Mouse (Mus musculus) heart, postnatal 25 days (tissue): ENCODE measurements around the gene Gm8693. TPM values are rescaled to one million over a fixed set of nuclear protein-coding genes. Genes with fewer than 3 reads are reported as not detected.
"Not testable (repeated sequence)": the region's sequence is repeated elsewhere in the genome, so short reads cannot be mapped to it uniquely, and the experiment has no call there.

ENCODE experiments used
- DNase-seq: peaks from one replicate; pipeline ENCODE4 v3.0.0; 2022; ENCODE audit warnings: low spot score
- intact Hi-C: fragments of 180-260 bp; cut with DNase I; formaldehyde crosslinking; loops from one replicate; pipeline ENCODE4 v1.15.1; 2025
- total RNA-seq, 2 experiments: library from RNA; stranded (reverse); gene quantifications; 2 replicates each; pipeline ENCODE4 v1.2.3; 2021

The Gm8693 gene
- total RNA-seq, result not detected

DNA sequence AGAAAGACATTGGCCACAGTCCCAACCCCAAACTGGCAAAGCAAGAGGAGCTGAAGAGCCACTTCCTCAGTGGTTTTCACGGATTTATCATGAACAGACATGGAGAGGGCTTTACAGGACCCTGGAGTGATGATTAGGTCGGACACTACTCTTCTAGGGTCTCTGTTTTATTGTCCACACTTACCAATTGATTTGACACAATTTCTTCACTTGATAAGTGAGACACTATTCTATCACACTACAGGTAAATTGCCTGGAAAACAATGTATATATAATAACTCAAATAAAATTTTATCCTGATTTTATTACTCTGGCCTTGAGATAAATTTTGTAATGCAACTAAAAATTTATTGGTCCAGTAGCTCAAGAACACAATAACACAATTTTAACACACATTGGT lies at the start of gene Gm8693:
Gene Gm8693 (minus strand): TSS at position 101 of the 400 bp plus-strand sequence.
- intact Hi-C loops, DNase-seq: not testable (repeated sequence)

DNA sequence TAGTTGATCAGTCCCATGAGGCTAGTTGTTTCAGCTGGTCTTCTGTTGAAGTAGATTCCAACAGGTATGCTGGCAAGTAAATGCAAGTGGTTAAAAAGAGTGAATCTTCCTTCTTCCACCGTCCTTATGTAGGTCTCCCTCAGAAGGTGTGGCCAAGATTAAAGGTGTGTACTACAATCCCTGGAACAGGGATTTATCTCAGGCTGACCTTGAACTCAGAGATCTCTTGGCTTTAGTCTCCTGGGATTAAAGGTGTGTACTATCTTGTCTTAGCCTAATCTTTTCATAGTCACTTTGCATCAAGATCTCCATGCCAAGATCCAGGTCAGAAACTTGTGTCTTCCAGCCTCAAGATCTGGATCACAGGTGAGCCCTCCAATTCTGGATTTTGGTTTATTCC lies 27.5 kb upstream of the Gm8693 start, which contains the start of gene Gm4567:
Gene Gm4567 (minus strand): TSS at position 101 of the 400 bp plus-strand sequence.
- intact Hi-C loops, DNase-seq: not testable (repeated sequence)

DNA sequence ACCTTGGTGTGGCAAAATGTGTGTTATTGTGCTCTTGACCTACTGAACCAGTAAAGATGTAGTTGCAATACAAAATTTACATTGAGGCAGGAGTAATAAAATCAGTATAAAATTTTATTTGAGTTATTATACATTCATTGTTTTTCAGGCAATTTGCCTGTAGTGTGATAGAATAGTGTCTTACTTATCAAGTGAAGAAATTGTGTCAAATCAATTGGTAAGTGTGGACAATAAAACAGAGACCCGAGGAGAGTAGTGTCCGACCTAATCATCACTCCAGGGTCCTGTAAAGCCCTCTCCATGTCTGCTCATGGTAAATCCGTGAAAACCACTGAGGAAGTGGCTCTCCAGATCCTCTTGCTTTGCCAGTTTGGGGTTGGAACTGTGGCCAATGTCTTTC lies 34.4 kb downstream of the Gm8693 start, which contains the start of gene Vmn1r155:
Gene Vmn1r155 (plus strand): TSS at position 301 of the 400 bp plus-strand sequence.
- intact Hi-C loops, result not testable (repeated sequence)

More for the DNA sequence above, 34.4 kb downstream of the Gm8693 start, which contains the start of gene Vmn1r155:
- not testable (repeated sequence) for DNase-seq

Other genes with a start within 250 kb of the Gm8693 start
- not detected for gene Gm10665, start 228.2 kb downstream of the Gm8693 start, total RNA-seq
- not detected for gene Vmn1r151, start 192.6 kb downstream of the Gm8693 start, total RNA-seq
- not detected for gene Vmn1r152, start 169.3 kb downstream of the Gm8693 start, total RNA-seq
- gene Gm8677, start 157.4 kb downstream of the Gm8693 start, total RNA-seq, result not detected
- not detected for gene Gm4201, start 127.0 kb downstream of the Gm8693 start, total RNA-seq
- gene Gm4565, start 104.2 kb downstream of the Gm8693 start, total RNA-seq, result not detected
- gene Vmn1r155, start 34.3 kb downstream of the Gm8693 start, total RNA-seq, result not detected
- gene Gm4567, start 27.4 kb upstream of the Gm8693 start, total RNA-seq, result not detected
- not detected for gene Vmn1r157, start 69.4 kb upstream of the Gm8693 start, total RNA-seq
- not detected for gene Vmn1r158, start 98.5 kb upstream of the Gm8693 start, total RNA-seq
- not detected for gene Vmn1r159, start 151.3 kb upstream of the Gm8693 start, total RNA-seq
- not detected for gene Vmn1r160, start 178.9 kb upstream of the Gm8693 start, total RNA-seq